Mouse (Mus musculus) lung, postnatal 10 days (tissue): Measurements from ENCODE around the gene Vangl1.

Experiments used
- DNase-seq: peaks from one replicate; pipeline ENCODE4 v3.0.0; 2021

The Vangl1 gene

GRCm38 (mm10) chr3:102197746-102198145 is 6.7 kb downstream of the Vangl1 start:
- DNase-seq, result no peak

- no peak for DNase-seq
Observed at GRCm38 (mm10) chr3:102197152-102197551, 7.3 kb downstream of the Vangl1 start.

- DNase-seq, result no peak
Observed at GRCm38 (mm10) chr3:102196166-102196565, 8.3 kb downstream of the Vangl1 start.

- DNase-seq, result no peak
Observed at GRCm38 (mm10) chr3:102195762-102196161, 8.7 kb downstream of the Vangl1 start.

GRCm38 (mm10) chr3:102194291-102195051 is 10.0 kb downstream of the Vangl1 start:
- peak; percentile 21 for DNase-seq

- peak; percentile 42 for DNase-seq
Observed at GRCm38 (mm10) chr3:102193488-102194290, 10.8 kb downstream of the Vangl1 start.

- peak; percentile 36 for DNase-seq
Observed at GRCm38 (mm10) chr3:102192621-102193020, 11.9 kb downstream of the Vangl1 start.

GRCm38 (mm10) chr3:102191575-102191974 is 12.9 kb downstream of the Vangl1 start:
- no peak for DNase-seq

- no peak for DNase-seq
Observed at GRCm38 (mm10) chr3:102190642-102191041, 13.9 kb downstream of the Vangl1 start.

GRCm38 (mm10) chr3:102190015-102190414 is 14.5 kb downstream of the Vangl1 start:
- no peak for DNase-seq

GRCm38 (mm10) chr3:102188972-102189371 is 15.5 kb downstream of the Vangl1 start:
- no peak for DNase-seq

GRCm38 (mm10) chr3:102187401-102187800 is 17.1 kb downstream of the Vangl1 start:
- DNase-seq, result no peak

- DNase-seq, result no peak
Observed at GRCm38 (mm10) chr3:102184721-102185120, 19.8 kb downstream of the Vangl1 start.

GRCm38 (mm10) chr3:102182601-102183000 is 21.9 kb downstream of the Vangl1 start:
- DNase-seq, result no peak

- DNase-seq, result no peak
Observed at GRCm38 (mm10) chr3:102181191-102181590, 23.3 kb downstream of the Vangl1 start.

- DNase-seq, result no peak
Observed at GRCm38 (mm10) chr3:102180746-102181145, 23.7 kb downstream of the Vangl1 start.

- DNase-seq, result no peak
Observed at GRCm38 (mm10) chr3:102179869-102180268, 24.6 kb downstream of the Vangl1 start.

GRCm38 (mm10) chr3:102177837-102178615 is 26.5 kb downstream of the Vangl1 start:
- DNase-seq, result no peak

- no peak for DNase-seq
Observed at GRCm38 (mm10) chr3:102176116-102176515, 28.4 kb downstream of the Vangl1 start.

- no peak for DNase-seq
Observed at GRCm38 (mm10) chr3:102175701-102176100, 28.8 kb downstream of the Vangl1 start.

- no peak for DNase-seq
Observed at GRCm38 (mm10) chr3:102174118-102174865, 30.2 kb downstream of the Vangl1 start.

- peak; percentile 94 for DNase-seq
Observed at GRCm38 (mm10) chr3:102169197-102169905, 35.1 kb downstream of the Vangl1 start.
